Mouse (Mus musculus) lung, embryonic 16.5 days (tissue): ENCODE data around the gene Sbk2. TPM values are rescaled to one million over a fixed set of nuclear protein-coding genes. Genes with fewer than 3 reads are reported as not detected.
A peak's percentile ranks its signal among the peaks of the same experiment; 100 is the strongest.
"Not testable (repeated sequence)": the region's sequence is repeated elsewhere in the genome, so short reads cannot be mapped to it uniquely, and the experiment has no call there.

Experiments
- ATAC-seq: fragments of 200-750 bp; cut with Nextera tagmentation; 2 replicates; pipeline ENCODE4 v1.8.0; 2017; ENCODE audit warnings: low read depth, mild to moderate bottlenecking, moderate library complexity
- H3K27ac ChIP-seq: fragments of 300-500 bp; sonication (generic); 2 replicates; pipeline ENCODE4 v1.5.1; 2014; ENCODE audit warnings: mild to moderate bottlenecking, control low read depth, low read length
- H3K27me3 ChIP-seq: fragments of 300-500 bp; sonication (generic); 2 replicates; pipeline ENCODE4 v1.6.1; 2014; ENCODE audit warnings: low read depth, low read length, mixed read lengths; ENCODE audit not compliant: control insufficient read depth, insufficient read depth
- H3K36me3 ChIP-seq: fragments of 300-500 bp; sonication (generic); 2 replicates; pipeline ENCODE4 v1.6.1; 2014; ENCODE audit warnings: low read length; ENCODE audit not compliant: control insufficient read depth, insufficient read depth
- H3K4me1 ChIP-seq: fragments of 300-500 bp; sonication (generic); replicated peaks from 2 replicates; pipeline ENCODE4 v1.6.1; 2014; ENCODE audit warnings: low read length, mixed read lengths; ENCODE audit not compliant: control insufficient read depth, insufficient read depth
- H3K4me2 ChIP-seq: fragments of 300-500 bp; sonication (generic); 2 replicates; pipeline ENCODE4 v1.6.1; 2014; ENCODE audit warnings: low read depth, low read length, control low read depth
- H3K4me3 ChIP-seq: fragments of 300-500 bp; sonication (generic); 2 replicates; pipeline ENCODE4 v1.5.1; 2014; ENCODE audit warnings: mild to moderate bottlenecking, low read length, control low read depth
- H3K9ac ChIP-seq: fragments of 300-500 bp; sonication (generic); 2 replicates; pipeline ENCODE4 v1.6.1; 2014; ENCODE audit warnings: low read length, control low read depth
- H3K9me3 ChIP-seq: fragments of 300-500 bp; sonication (generic); 2 replicates; pipeline ENCODE4 v1.6.1; 2016; ENCODE audit warnings: low read length; ENCODE audit not compliant: control insufficient read depth
- WGBS: fragments of 180-500 bp; shearing (Covaris S2); extraction: QIAGEN DNeasy Blood & Tissue Kit; methylation state at CpG from one replicate; pipeline ENCODE4 v1.1.7; 2014; 5-methylcytosine and 5-hydroxymethylcytosine counted together
- polyA plus RNA-seq: library from polyadenylated mRNA; unstranded; fragments of >200 nt; fragmentation: Nextera tagmentation; extraction: Ambion mirVana; gene quantifications from 2 replicates; pipeline ENCODE4 v1.2.1, GENCODE M21; 2015

The Sbk2 gene
- polyA plus RNA-seq, result 0.85 and 1.0 TPM in 2 replicates

GRCm38 (mm10) chr7:4964272-4964671 is at the start of gene Sbk2:
Gene Sbk2, minus strand, starts transcription at chr7:4964406.
- ATAC-seq, result peak; percentile 92
- H3K4me3 ChIP-seq, result 0 out of 2 replicates have a peak within 1 kb of the TSS, but pooled peaks have one; percentile 2

DNA sequence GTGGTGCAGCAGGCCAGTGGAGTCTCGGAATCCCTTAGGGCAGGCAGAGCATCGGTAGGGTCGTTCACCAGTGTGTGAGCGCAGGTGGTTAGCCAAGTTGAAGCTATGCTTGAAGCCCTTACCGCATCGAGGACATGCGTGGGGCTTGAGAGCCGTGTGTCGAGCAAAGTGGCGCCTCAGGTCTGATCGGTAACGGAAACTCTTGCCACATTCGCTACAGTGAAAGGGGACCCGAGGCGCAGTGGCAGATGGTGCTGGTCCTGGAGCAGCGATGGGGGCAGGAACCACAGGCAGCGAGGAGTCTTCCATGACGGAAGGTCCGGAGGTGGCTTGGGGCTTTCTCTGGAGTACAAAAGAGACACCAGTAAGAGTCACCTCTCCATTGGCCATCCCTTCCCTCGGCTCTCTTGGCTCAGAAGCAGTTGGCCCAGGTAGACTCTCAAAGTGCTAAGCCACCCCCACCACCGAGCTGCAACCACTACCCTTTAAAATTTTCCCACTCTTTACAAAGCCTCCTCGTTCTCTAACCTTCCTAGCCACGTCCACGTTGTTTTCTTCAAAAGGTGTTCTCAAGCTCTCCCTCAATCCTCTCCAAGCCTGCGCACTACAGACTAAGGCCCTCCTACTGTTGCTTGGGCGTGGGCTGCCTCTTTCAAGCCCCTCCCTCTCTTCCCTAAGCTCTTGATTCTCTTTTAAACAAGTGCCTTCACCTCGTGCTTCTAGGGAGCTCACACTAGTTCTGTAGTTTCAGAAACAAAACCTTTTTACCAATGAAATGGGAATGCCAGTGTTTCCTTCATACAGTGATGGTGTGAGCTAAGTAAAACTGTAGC is 48.7 kb upstream of the Sbk2 start:
- H3K4me3 ChIP-seq, result peak overlapping the region; percentile 83
- peak overlapping the region; percentile 58 for H3K27ac ChIP-seq
- peak overlapping the region; percentile 55 for H3K4me2 ChIP-seq
- H3K4me1 ChIP-seq, result peaks cover 14% of the 10 kb centered on the region
- no peak for ATAC-seq
- no peaks in the 10 kb centered on the region for H3K27me3 ChIP-seq
- peaks cover 50% of the 10 kb centered on the region for H3K36me3 ChIP-seq
- WGBS, result 85% methylated on average over 27 of the region's 27 CpGs
- H3K9ac ChIP-seq, result no peak overlapping the region
- H3K9me3 ChIP-seq, result no peaks in the 10 kb centered on the region

More at GRCm38 (mm10) chr7:4964272-4964671, at the start of gene Sbk2:
- H3K4me2 ChIP-seq, result peak within 1 kb of the TSS; percentile 18; the same call in 1 of the 2 replicates
- no peak within 1 kb of the TSS for H3K27ac ChIP-seq
- 3% methylated on average over 10 of the region's 10 CpGs for WGBS
- H3K9me3 ChIP-seq, result no peaks in the 10 kb centered on the region
- H3K36me3 ChIP-seq, result no peaks in the 10 kb centered on the region
- H3K9ac ChIP-seq, result 0 out of 2 replicates have a peak within 1 kb of the TSS, but pooled peaks have one; percentile 23
- 0 out of 2 replicates have a peak, but pooled peaks cover 2% of the 10 kb centered on the region for H3K4me1 ChIP-seq
- no peaks in the 10 kb centered on the region for H3K27me3 ChIP-seq

DNA sequence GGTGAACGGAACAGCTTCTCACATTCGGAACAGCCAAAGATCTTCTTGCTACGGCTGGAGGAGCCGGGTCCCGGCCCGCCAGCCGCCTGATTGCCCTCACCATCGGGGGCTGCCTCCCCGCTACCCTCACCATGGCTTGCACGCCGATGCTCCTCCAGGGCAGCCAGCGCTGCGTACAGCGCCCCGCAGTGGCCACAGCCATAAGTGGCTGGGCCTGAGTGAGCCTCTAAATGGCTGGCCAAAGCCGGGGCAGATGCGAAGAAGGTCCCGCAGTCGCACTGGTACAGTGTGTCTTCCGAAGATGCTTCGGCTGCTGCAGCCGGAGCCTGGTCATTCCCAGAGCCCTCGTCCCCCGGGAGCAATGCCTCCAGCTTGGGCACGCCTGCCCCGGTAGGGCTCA is 44.0 kb upstream of the Sbk2 start:
- H3K9ac ChIP-seq, result no peak overlapping the region
- no peaks in the 10 kb centered on the region for H3K27me3 ChIP-seq
- no peaks in the 10 kb centered on the region for H3K9me3 ChIP-seq
- ATAC-seq, result no peak
- no peak overlapping the region for H3K4me2 ChIP-seq
- no peak overlapping the region for H3K4me3 ChIP-seq
- WGBS, result 99% methylated on average over 26 of the region's 26 CpGs
- H3K36me3 ChIP-seq, result peaks cover 53% of the 10 kb centered on the region
- peaks cover 4% of the 10 kb centered on the region for H3K4me1 ChIP-seq
- H3K27ac ChIP-seq, result no peak overlapping the region

DNA sequence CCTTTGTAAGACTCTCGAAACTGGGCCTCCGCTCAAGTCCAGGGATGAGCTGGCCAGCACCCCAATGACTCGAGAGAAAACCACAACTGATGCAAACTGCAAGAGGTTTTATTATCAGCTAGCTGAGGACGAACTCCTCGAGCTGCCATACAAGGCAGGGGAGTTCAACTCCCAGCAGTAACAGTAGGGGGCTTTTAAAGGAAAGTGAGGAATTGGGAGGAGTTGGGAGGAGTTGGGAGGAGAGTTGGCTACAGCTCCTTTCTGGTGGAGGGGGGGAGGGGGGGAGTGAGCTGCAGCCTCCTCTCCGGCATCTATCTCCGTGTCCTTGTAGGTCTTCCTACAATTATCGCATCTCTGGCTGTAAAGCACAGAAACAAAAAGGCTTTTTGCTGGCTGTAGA is 38.7 kb upstream of the Sbk2 start:
- not testable (repeated sequence) for H3K4me3 ChIP-seq, ATAC-seq, H3K9ac ChIP-seq, H3K4me1 ChIP-seq, H3K27me3 ChIP-seq, H3K27ac ChIP-seq, H3K9me3 ChIP-seq, H3K4me2 ChIP-seq, H3K36me3 ChIP-seq
- 65% methylated on average over 8 of the region's 8 CpGs for WGBS

DNA sequence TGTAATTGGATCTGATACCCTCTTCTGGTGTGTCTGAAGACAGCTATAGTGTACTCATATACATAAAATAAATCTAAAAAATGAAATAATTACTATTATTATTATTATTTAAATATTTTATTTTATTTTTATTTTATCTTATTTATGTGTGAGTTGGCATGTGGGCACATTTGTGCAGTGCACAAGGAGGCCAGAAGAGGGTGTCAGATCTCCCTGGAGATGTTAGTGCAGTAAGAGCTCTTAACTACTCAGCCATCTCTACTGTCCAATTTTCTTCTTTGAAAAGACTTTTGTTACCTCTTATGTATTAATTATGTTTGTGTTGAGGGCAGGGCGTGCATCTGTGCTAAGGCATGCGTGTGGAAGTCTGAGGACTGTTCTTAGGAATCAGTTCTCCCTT is 35.7 kb upstream of the Sbk2 start:
- no peak for ATAC-seq
- Histone ChIP-seq H3K4me2 (no peak overlapping the region), H3K4me3 (no peak overlapping the region), H3K36me3 (no peaks in the 10 kb centered on the region), H3K27ac (no peak overlapping the region), H3K9ac (no peak overlapping the region), H3K4me1 (peaks cover 10% of the 10 kb centered on the region; the same call in 1 of the 2 replicates), H3K9me3 (no peaks in the 10 kb centered on the region), H3K27me3 (no peaks in the 10 kb centered on the region)
- WGBS, result 58% methylated on average over 2 of the region's 2 CpGs

- Histone ChIP-seq H3K9ac (no peak overlapping the region; the same call in 1 of the 2 replicates), H3K36me3 (peaks cover 16% of the 10 kb centered on the region), H3K27me3 (no peaks in the 10 kb centered on the region; the same call in 1 of the 2 replicates), H3K4me3 (peak overlapping the region; percentile 80), H3K4me1 (peaks cover 16% of the 10 kb centered on the region; the same call in 1 of the 2 replicates), H3K4me2 (peak overlapping the region; percentile 60), H3K27ac (no peak overlapping the region; the same call in 1 of the 2 replicates), H3K9me3 (0 out of 2 replicates have a peak, but pooled peaks cover 2% of the 10 kb centered on the region)
- 42% methylated on average over 6 of the region's 8 CpGs for WGBS
- ATAC-seq, result peak; percentile 15; the same call in 1 of the 2 replicates
Observed at GRCm38 (mm10) chr7:4996934-4997333, 32.7 kb upstream of the Sbk2 start.

- H3K4me3 ChIP-seq, result peak within 1 kb of the TSS; percentile 80
- peaks cover 16% of the 10 kb centered on the region; the same call in 1 of the 2 replicates for H3K4me1 ChIP-seq
- ATAC-seq, result peak; percentile 92
- H3K4me2 ChIP-seq, result peak within 1 kb of the TSS; percentile 60
- H3K36me3 ChIP-seq, result peaks cover 21% of the 10 kb centered on the region
- 2% methylated on average over 19 of the region's 26 CpGs for WGBS
- H3K27me3 ChIP-seq, result no peaks in the 10 kb centered on the region; the same call in 1 of the 2 replicates
- H3K9ac ChIP-seq, result peak within 1 kb of the TSS; percentile 79
- H3K27ac ChIP-seq, result peak within 1 kb of the TSS; percentile 76
- H3K9me3 ChIP-seq, result 0 out of 2 replicates have a peak, but pooled peaks cover 2% of the 10 kb centered on the region
Observed at GRCm38 (mm10) chr7:4996003-4996895, 32.0 kb upstream of the Sbk2 start, which contains the start of gene Zfp579. Gene Zfp579, minus strand, starts transcription at chr7:4996158.

DNA sequence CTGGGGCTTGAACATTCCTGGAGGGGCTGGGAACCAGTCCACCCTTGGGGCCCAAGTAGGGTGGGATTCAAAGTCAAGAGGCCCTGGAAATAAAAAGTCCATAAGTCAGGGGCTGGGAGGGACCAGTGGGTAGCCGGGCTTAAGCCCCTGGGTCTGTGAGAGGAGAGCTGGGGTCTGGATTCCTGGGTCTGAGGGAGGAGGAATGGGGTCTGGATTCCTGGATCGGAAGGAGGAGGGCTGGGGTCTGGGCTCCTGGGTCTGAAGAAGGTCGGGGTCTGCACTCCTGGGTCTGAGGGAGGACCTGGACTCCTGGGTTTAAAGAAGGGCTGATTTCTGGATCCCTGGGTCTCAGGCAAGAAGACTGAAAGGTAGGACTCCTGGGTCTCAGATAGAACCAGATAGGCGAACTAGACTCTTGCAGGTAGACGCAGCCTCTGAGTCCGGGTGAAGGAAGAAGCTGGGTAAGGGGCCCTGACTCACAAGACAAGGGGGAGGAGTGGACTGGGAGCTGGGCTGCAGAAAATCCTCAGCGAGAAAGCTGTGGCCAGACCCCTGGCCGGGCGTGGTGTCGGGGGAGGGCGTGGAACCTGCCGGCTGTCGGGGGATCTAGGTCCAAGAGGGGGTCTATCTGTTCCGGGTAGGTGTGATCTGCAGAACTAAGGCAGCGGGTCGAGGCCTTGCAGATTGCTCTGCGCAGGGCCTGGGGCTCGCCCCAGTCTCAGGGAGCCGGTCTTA is 31.2 kb upstream of the Sbk2 start:
- peak; percentile 46 for ATAC-seq
- 0 out of 2 replicates have a peak, but pooled peaks cover 2% of the 10 kb centered on the region for H3K9me3 ChIP-seq
- peaks cover 16% of the 10 kb centered on the region; the same call in 1 of the 2 replicates for H3K4me1 ChIP-seq
- peak overlapping the region; percentile 60 for H3K4me2 ChIP-seq
- H3K27ac ChIP-seq, result peak overlapping the region; percentile 40
- H3K4me3 ChIP-seq, result peak overlapping the region; percentile 80
- WGBS, result 6% methylated on average over 18 of the region's 19 CpGs
- H3K9ac ChIP-seq, result peak overlapping the region; percentile 79
- H3K36me3 ChIP-seq, result peaks cover 21% of the 10 kb centered on the region
- H3K27me3 ChIP-seq, result no peaks in the 10 kb centered on the region; the same call in 1 of the 2 replicates
